Mouse (Mus musculus) kidney, adult 2 months (tissue): ENCODE measurements around the gene Psmd3. TPM values are rescaled to one million over a fixed set of nuclear protein-coding genes. Genes with fewer than 3 reads are reported as not detected.
A peak's percentile ranks its signal among the peaks of the same experiment; 100 is the strongest.

Source experiments
- DNase-seq: peaks from one replicate; pipeline ENCODE4 v3.0.0; 2021
- H3K27ac ChIP-seq: fragments of 200-500 bp; 2 replicates; pipeline ENCODE4 v1.5.1; 2012; ENCODE audit warnings: low read depth, low read length, control low read depth, inconsistent platforms; ENCODE audit not compliant: insufficient read depth
- H3K27me3 ChIP-seq: fragments of 200-500 bp; replicated peaks from 2 replicates; pipeline ENCODE4 v1.6.1; 2012; ENCODE audit warnings: mild to moderate bottlenecking, moderate library complexity, low read length, inconsistent platforms; ENCODE audit not compliant: control insufficient read depth, insufficient read depth
- H3K36me3 ChIP-seq: fragments of 200-500 bp; 2 replicates; pipeline ENCODE4 v1.6.1; 2012; ENCODE audit warnings: mild to moderate bottlenecking, moderate library complexity, low read length, inconsistent platforms; ENCODE audit not compliant: control insufficient read depth, insufficient read depth
- H3K4me1 ChIP-seq: fragments of 200-500 bp; 2 replicates; pipeline ENCODE4 v1.6.1; 2011; ENCODE audit warnings: low read length; ENCODE audit not compliant: control insufficient read depth, insufficient read depth
- H3K4me3 ChIP-seq: fragments of 200-500 bp; 2 replicates; pipeline ENCODE4 v1.5.1; 2011; ENCODE audit warnings: mild to moderate bottlenecking, low read depth, low read length, control low read depth; ENCODE audit not compliant: insufficient read depth
- CTCF ChIP-seq: fragments of 200-500 bp; conservative IDR thresholded peaks from 2 replicates; pipeline ENCODE4 v1.5.1; 2011; ENCODE audit warnings: low read depth, mild to moderate bottlenecking, control low read depth, low read length, moderate library complexity, mixed read lengths; ENCODE audit not compliant: insufficient read depth, insufficient read length
- POLR2A ChIP-seq: fragments of 200-500 bp; IDR thresholded peaks from one replicate; pipeline ENCODE4 v1.6.1; 2011; ENCODE audit warnings: low read depth, low read length, control low read depth
- WGBS: fragments of 180-500 bp; shearing (Covaris S2); methylation state at CpG from one replicate; pipeline ENCODE4 v1.1.7; 2018; 5-methylcytosine and 5-hydroxymethylcytosine counted together
- polyA plus RNA-seq: library from polyadenylated mRNA; depleted of rRNA; stranded (reverse); fragments of >200 nt; gene quantifications from 2 replicates; pipeline ENCODE4 v1.2.3, GENCODE M21; 2012

Gene Psmd3
- polyA plus RNA-seq, 1 experiment: 307 TPM

DNA sequence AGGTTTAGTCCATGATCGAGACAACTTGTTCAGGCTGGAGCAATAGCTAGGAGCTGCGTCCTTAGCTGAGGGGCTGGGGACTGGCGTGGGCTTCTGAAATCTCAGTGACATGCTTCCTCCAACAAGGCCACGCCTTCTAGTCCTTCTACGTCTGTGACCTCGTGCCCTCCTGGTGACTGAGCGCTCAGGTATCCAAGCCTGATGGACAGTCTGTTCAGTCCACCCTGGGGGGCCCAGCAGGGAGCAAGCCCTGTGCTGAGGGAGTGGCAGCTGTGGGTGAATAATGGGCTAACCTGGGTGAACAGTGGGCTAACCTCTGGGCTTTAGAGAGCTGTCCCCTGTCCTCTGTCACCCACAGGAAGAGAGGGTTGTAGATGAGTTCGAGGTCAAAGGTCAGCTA is 5.7 kb downstream of the Psmd3 start:
- TF ChIP-seq CTCF: no peak
- no peak for TF ChIP-seq POLR2A
- DNase-seq: no peak
- Histone ChIP-seq H3K27ac (peak overlapping the region; percentile 41; the same call in 1 of the 2 replicates), H3K4me1 (peaks cover 29% of the 10 kb centered on the region), H3K4me3 (no peak overlapping the region), H3K36me3 (peaks cover 13% of the 10 kb centered on the region), H3K27me3 (no peaks in the 10 kb centered on the region)
- 48% methylated on average over 8 of the region's 8 CpGs for WGBS

DNA sequence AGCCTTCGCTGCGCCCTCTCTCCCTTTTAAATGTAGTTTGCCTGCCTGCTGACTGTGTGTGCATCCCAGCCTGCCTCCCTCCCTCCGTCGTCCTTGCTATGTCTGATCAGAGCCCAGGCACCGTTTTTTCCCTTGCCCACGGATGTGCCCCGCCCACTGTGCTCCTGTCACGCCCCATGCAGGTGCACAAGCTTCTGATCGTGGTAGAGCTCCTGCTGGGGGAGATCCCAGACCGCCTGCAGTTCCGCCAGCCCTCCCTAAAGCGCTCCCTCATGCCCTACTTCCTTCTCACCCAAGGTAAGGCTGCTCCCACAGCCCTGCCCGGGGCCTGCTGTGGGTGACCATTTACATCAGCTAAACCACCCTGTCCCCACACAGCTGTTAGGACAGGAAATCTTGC is 10.8 kb downstream of the Psmd3 start:
- WGBS: 51% methylated on average over 13 of the region's 13 CpGs
- no peak overlapping the region for H3K4me3 ChIP-seq
- peaks cover 10% of the 10 kb centered on the region for H3K36me3 ChIP-seq
- DNase-seq: no peak
- H3K27ac ChIP-seq: peak overlapping the region; percentile 47
- TF ChIP-seq CTCF: no peak
- TF ChIP-seq POLR2A: no peak
- H3K4me1 ChIP-seq: peaks cover 11% of the 10 kb centered on the region
- H3K27me3 ChIP-seq: no peaks in the 10 kb centered on the region

GRCm38 (mm10) chr11:98693746-98694145 is 11.4 kb downstream of the Psmd3 start:
- DNase-seq: peak; percentile 46
- H3K27me3 ChIP-seq: no peaks in the 10 kb centered on the region
- H3K36me3 ChIP-seq: peaks cover 10% of the 10 kb centered on the region
- no peak for TF ChIP-seq CTCF
- no peak for TF ChIP-seq POLR2A
- whole genome bisulfite sequencing: 60% methylated on average over 9 of the region's 9 CpGs
- peak overlapping the region; percentile 47 for H3K27ac ChIP-seq
- peaks cover 11% of the 10 kb centered on the region for H3K4me1 ChIP-seq
- no peak overlapping the region for H3K4me3 ChIP-seq

GRCm38 (mm10) chr11:98694301-98694700 is 11.9 kb downstream of the Psmd3 start:
- 53% methylated on average over 9 of the region's 9 CpGs for WGBS
- TF ChIP-seq POLR2A: no peak
- no peak for TF ChIP-seq CTCF
- H3K36me3 ChIP-seq: peaks cover 10% of the 10 kb centered on the region

DNA sequence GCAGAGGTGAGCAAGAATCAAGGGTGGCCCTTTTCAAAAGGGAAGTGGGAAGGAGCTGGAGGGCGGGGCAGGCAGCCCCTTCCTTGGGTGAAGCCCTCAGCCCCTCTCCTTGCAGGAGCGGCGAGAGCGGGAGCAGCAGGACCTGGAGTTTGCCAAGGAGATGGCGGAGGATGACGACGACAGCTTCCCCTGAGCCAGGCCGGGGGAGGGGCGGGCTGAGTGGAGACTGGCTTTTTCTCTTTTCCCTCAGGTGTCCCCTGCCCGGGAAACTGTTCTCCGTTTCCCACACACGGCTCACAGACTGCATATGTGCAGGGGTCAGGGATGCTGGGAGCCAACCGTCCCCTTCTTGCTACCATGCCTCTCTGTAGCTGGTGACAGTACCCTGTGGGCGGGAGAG is 13.1 kb downstream of the Psmd3 start:
- no peak for TF ChIP-seq CTCF
- no peak for TF ChIP-seq POLR2A
- H3K4me3 ChIP-seq: no peak overlapping the region
- WGBS: 68% methylated on average over 14 of the region's 14 CpGs
- H3K27ac ChIP-seq: no peak overlapping the region
- H3K4me1 ChIP-seq: peaks cover 11% of the 10 kb centered on the region
- no peak for DNase-seq
- peaks cover 7% of the 10 kb centered on the region for H3K36me3 ChIP-seq
- no peaks in the 10 kb centered on the region for H3K27me3 ChIP-seq

More at GRCm38 (mm10) chr11:98694301-98694700, 11.9 kb downstream of the Psmd3 start:
- H3K27me3 ChIP-seq: no peaks in the 10 kb centered on the region
- H3K27ac ChIP-seq: no peak overlapping the region
- H3K4me3 ChIP-seq: no peak overlapping the region
- no peak for DNase-seq
- H3K4me1 ChIP-seq: peaks cover 11% of the 10 kb centered on the region

DNA sequence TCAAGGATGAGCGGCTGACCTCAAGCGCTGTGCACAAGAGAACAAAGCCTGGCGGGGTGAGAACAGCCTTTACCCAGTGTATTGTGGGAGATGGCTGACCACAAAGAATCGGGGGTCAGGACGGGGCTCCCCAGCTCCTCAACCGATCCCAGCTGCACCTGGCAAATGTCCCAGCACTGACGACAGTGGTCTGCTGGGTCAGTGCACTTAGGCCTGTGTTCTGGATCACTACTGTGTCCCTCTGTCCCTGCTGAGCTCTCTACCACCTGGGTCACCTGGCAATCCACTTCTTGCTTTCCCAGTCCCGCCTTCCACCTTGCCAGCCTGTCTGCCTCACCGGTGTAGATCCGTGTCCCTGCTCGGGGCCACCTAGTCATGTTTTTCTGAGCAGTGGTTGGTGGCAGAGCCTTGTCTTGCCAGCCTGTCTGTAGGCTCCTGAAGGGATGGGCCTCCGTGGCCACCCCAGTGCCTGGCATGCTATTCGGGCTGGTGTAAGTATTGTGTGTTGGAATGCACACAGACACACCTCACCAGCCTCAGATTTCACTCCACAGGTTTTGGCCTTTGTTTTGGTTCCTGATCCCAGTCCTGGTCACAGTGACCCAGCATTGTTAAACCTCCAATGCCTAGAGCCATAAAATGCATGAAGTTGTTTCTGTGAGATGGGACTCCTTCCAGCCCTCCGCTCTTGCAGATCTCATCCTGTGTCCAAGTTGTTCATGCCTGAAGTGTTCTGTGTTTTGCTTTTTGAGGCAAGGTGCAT is 14.3 kb downstream of the Psmd3 start:
- peaks cover 11% of the 10 kb centered on the region for H3K4me1 ChIP-seq
- DNase-seq: no peak
- H3K4me3 ChIP-seq: no peak overlapping the region
- TF ChIP-seq POLR2A (no peak), CTCF (no peak)
- peaks cover 4% of the 10 kb centered on the region for H3K36me3 ChIP-seq
- WGBS: 47% methylated on average over 14 of the region's 14 CpGs
- H3K27me3 ChIP-seq: no peaks in the 10 kb centered on the region
- no peak overlapping the region for H3K27ac ChIP-seq

GRCm38 (mm10) chr11:98697225-98697624 is 14.9 kb downstream of the Psmd3 start:
- DNase-seq: peak; percentile 66
- Histone ChIP-seq H3K4me3 (no peak overlapping the region), H3K36me3 (peaks cover 4% of the 10 kb centered on the region), H3K27ac (no peak overlapping the region), H3K4me1 (peaks cover 11% of the 10 kb centered on the region), H3K27me3 (no peaks in the 10 kb centered on the region)
- 59% methylated on average over 12 of the region's 12 CpGs for WGBS
- TF ChIP-seq CTCF: no peak
- TF ChIP-seq POLR2A: no peak
